Mouse (Mus musculus) myocyte (in vitro differentiated cells): Measurements from ENCODE around the gene Amn.

ENCODE experiments used
- E2F4 ChIP-seq: IDR thresholded peaks from one replicate; pipeline ENCODE4 v1.6.1; 2011; ENCODE audit warnings: mild to moderate bottlenecking, control low read depth, moderate library complexity; ENCODE audit not compliant: insufficient read depth
- MAX ChIP-seq: IDR thresholded peaks from one replicate; pipeline ENCODE4 v1.6.1; 2011; ENCODE audit warnings: low read depth, mild to moderate bottlenecking, control low read depth
- MYOD1 ChIP-seq, 3 experiments: IDR thresholded peaks; one replicate each; pipeline ENCODE4 v1.6.1; 2011; ENCODE audit warnings: control low read depth in 2 of 3, low read depth in 2 of 3, mild to moderate bottlenecking in 2 of 3, moderate library complexity in 1 of 3; ENCODE audit not compliant: insufficient read length in 2 of 3, control insufficient read depth in 1 of 3
- MYOG ChIP-seq, 3 experiments: IDR thresholded peaks; one replicate each; pipeline ENCODE4 v1.6.1; 2011; ENCODE audit warnings: control low read depth in 2 of 3, low read depth in 2 of 3, mild to moderate bottlenecking in 2 of 3; ENCODE audit not compliant: insufficient read length in 2 of 3, control insufficient read depth in 1 of 3, insufficient read depth in 1 of 3
- POLR2A ChIP-seq: IDR thresholded peaks from one replicate; pipeline ENCODE4 v1.6.1; 2011; ENCODE audit warnings: low read depth, mild to moderate bottlenecking, control low read depth, moderate library complexity; ENCODE audit not compliant: insufficient read length
- POLR2AphosphoS2 ChIP-seq: IDR thresholded peaks from one replicate; pipeline ENCODE4 v1.6.1; 2011; ENCODE audit warnings: low read depth, control low read depth; ENCODE audit not compliant: insufficient read length
- SRF ChIP-seq: IDR thresholded peaks from one replicate; pipeline ENCODE4 v1.6.1; 2011; ENCODE audit warnings: low read depth; ENCODE audit not compliant: control insufficient read depth, insufficient read length
- TCF12 ChIP-seq: IDR thresholded peaks from one replicate; pipeline ENCODE4 v1.6.1; 2011; ENCODE audit warnings: mild to moderate bottlenecking, control low read depth; ENCODE audit not compliant: poor library complexity, insufficient read depth, severe bottlenecking
- TCF3 ChIP-seq: IDR thresholded peaks from one replicate; pipeline ENCODE4 v1.6.1; 2011; ENCODE audit warnings: low read depth, control low read depth; ENCODE audit not compliant: insufficient read length
- USF1 ChIP-seq: IDR thresholded peaks from one replicate; pipeline ENCODE4 v1.6.1; 2011; ENCODE audit warnings: low read depth, mild to moderate bottlenecking, control low read depth, moderate library complexity

DNA sequence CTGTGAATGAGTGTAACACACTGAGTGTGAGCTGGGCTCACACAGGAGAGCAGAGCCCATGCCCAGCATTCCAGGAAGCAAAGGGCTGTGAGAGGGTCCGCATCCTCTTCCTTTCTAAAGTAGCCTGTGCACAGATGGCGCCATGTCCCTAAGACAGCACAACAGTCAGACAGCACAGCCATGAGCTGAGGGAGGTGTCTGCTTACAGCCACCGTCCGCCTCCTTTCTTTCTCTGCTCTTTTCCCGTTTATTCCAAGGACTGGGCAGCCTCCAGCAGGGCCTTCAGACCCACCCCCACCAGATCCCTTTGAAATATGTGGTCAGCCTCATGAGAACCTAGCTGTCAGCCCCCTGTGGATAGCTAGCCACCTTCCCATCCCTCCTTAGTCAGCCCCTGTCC lies 5.7 kb upstream of the Amn start:
- no peak for TF ChIP-seq POLR2AphosphoS2
- no peak for TF ChIP-seq TCF12
- TF ChIP-seq MYOG (IDR thresholded peaks at IDR 0.05; ENCODE audit: control insufficient read depth in 1 of 3, insufficient read depth in 1 of 3, insufficient read length in 2 of 3, low read depth in 2 of 3), result no peak
- TF ChIP-seq MAX, result no peak
- TF ChIP-seq POLR2A, result no peak
- no peak for TF ChIP-seq SRF
- no peak for TF ChIP-seq E2F4
- no peak for TF ChIP-seq USF1
- TF ChIP-seq TCF3, result no peak
- no peak for TF ChIP-seq MYOD1 (IDR thresholded peaks at IDR 0.05; ENCODE audit: control insufficient read depth in 1 of 3, insufficient read length in 2 of 3, low read depth in 2 of 3)
